ENCODE assay signal across 21 mouse cellular contexts in the genomic region with DNA sequence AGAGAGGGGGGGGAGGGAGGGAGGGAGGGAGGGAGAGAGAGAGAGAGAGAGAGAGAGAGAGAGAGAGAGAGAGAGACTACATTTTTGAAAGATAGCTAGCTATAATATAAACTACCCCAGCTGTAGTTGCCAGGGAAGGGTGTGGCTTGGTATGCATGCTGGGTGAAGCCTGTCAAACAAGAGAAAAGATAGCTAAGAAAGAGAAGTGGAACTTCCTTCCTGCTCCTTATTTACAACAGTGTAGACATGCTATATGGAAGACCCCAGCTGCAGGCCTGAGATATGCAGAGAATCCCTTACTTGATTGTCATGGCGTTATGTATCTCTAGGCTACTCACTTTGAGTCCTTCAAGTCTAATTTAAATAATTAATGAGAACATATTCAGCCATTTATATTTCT.
DNase-seq lines count a peak whose midpoint lies in the region; ATAC-seq and TF ChIP-seq lines count a peak whose summit lies in the region.
"Had no signal": no experiment of that assay in that cellular context is flagged by ENCODE, and none has a peak within 500 bp of the region (broad histone marks: within the 10 kb centered on the region; RNA-seq: fewer than 3 reads in every experiment).

No protein-coding gene starts in this region.

- no peak for TF ChIP-seq CTCF in MEL (IDR thresholded peaks at IDR 0.05 in 2 of 3, conservative IDR thresholded peaks at IDR 0.05 in 1 of 3; ENCODE audit: control insufficient read depth in 1 of 3, insufficient read depth in 1 of 3, low read depth in 2 of 3, low read length in 3 of 3, poor library complexity in 1 of 3, severe bottlenecking in 1 of 3)

- no peak overlapping the region for H3K9ac ChIP-seq in MEL (ENCODE audit: control insufficient read depth, low read depth, low read length, poor library complexity, severe bottlenecking)
- no peak overlapping the region for H3K9ac ChIP-seq in hindbrain, embryonic 11.5 days (ENCODE audit: low read depth, low read length)

- TF ChIP-seq POLR2A in MEL (IDR thresholded peaks at IDR 0.05; ENCODE audit: control insufficient read depth in 1 of 2, insufficient read depth in 1 of 2, low read depth in 1 of 2, low read length in 2 of 2, poor library complexity in 1 of 2) = no peak

- DNase-seq in MEL (ENCODE audit: low read depth, low spot score) (peak; percentile 64), MEL-GATA-1-ER (ENCODE audit: extremely low read depth, low read depth) (peak; percentile 93)
- no peak for DNase-seq in frontal cortex, postnatal 25 days (ENCODE audit: low spot score in 2 of 2)
- DNase-seq in hindbrain, embryonic 11.5 days (ENCODE audit: low spot score) = no peak
- DNase-seq: adrenal gland, adult 2 months; adrenal gland, adult 8-10 months; adrenal gland, postnatal 10 days; adrenal gland, postnatal 14 days; adrenal gland, postnatal 25 days; adrenal gland, postnatal 36 days; B cell, adult 2 months; cerebellum, adult 11 months; cerebellum, adult 11-12 months; cerebellum, adult 18-20 months; cerebellum, adult 2 months; cerebellum, adult 8-10 months had no signal

- no peak for ATAC-seq in hindbrain, embryonic 11.5 days (ENCODE audit: low FRiP score)
- ATAC-seq: activated CD4-positive, CD25-positive, alpha-beta regulatory T cell, adult 4 months; CD4-positive, CD25-positive, alpha-beta regulatory T cell, adult 4 months; Patski had no signal

- no peaks in the 10 kb centered on the region for H3K79me2 ChIP-seq in MEL (ENCODE audit: control insufficient read depth, insufficient read depth, low read length, poor library complexity)

- H3K4me2 ChIP-seq in hindbrain, embryonic 11.5 days (replicated peaks; ENCODE audit: low read depth, low read length) = no peak overlapping the region

- TF ChIP-seq RAD21 in MEL (IDR thresholded peaks at IDR 0.05; ENCODE audit: low read depth, low read length) = no peak

- no peaks in the 10 kb centered on the region for H3K27me3 ChIP-seq in MEL (ENCODE audit: control insufficient read depth in 1 of 2, insufficient read depth in 2 of 2, low read length in 2 of 2)
- H3K27me3 ChIP-seq in hindbrain, embryonic 11.5 days (ENCODE audit: control insufficient read depth, insufficient read depth, low read length) = no peaks in the 10 kb centered on the region
- H3K27me3 ChIP-seq: CH12.LX, Patski had no signal

- TF ChIP-seq EP300 in MEL (IDR thresholded peaks at IDR 0.05; ENCODE audit: low read depth in 1 of 2, low read length in 2 of 2) = no peak

- no peaks in the 10 kb centered on the region for H3K4me1 ChIP-seq in MEL (ENCODE audit: control insufficient read depth in 1 of 2, insufficient read depth in 2 of 2, low read length in 2 of 2)
- H3K4me1 ChIP-seq in hindbrain, embryonic 11.5 days (replicated peaks; ENCODE audit: control insufficient read depth, insufficient read depth, low read length) = no peaks in the 10 kb centered on the region

- H3K36me3 ChIP-seq in MEL (ENCODE audit: control insufficient read depth in 1 of 2, insufficient read depth in 2 of 2, low read length in 2 of 2) = no peaks in the 10 kb centered on the region
- no peaks in the 10 kb centered on the region for H3K36me3 ChIP-seq in hindbrain, embryonic 11.5 days (ENCODE audit: control insufficient read depth, insufficient read depth, low read length)
- H3K36me3 ChIP-seq: G1E had no signal

- H3K27ac ChIP-seq in MEL (ENCODE audit: control insufficient read depth, low read depth, low read length) = no peak overlapping the region
- H3K27ac ChIP-seq in hindbrain, embryonic 11.5 days (ENCODE audit: low read depth, low read length) = no peak overlapping the region

- WGBS in hindbrain, embryonic 11.5 days = 91% methylated on average over 1 of the region's 1 CpGs

- no peaks in the 10 kb centered on the region for H3K9me3 ChIP-seq in MEL (replicated peaks; ENCODE audit: insufficient read depth, low read length)
- H3K9me3 ChIP-seq in hindbrain, embryonic 11.5 days (ENCODE audit: control insufficient read depth, low read length) = no peaks in the 10 kb centered on the region

- H3K4me3 ChIP-seq in MEL (ENCODE audit: control insufficient read depth in 1 of 2, insufficient read depth in 1 of 2, low read depth in 2 of 2, low read length in 2 of 2) = no peak overlapping the region
- no peak overlapping the region for H3K4me3 ChIP-seq in hindbrain, embryonic 11.5 days (ENCODE audit: low read depth, low read length)

TF ChIP-seq in MEL, 35 proteins besides CTCF, POLR2A, EP300 and RAD21:
- TF ChIP-seq ZMIZ1 (IDR thresholded peaks at IDR 0.05; ENCODE audit: low read depth, low read length) (no peak), USF1 (IDR thresholded peaks at IDR 0.05; ENCODE audit: low read depth, low read length) (no peak), SIN3A (IDR thresholded peaks at IDR 0.05; ENCODE audit: low read length) (no peak), ELF1 (IDR thresholded peaks at IDR 0.05; ENCODE audit: low read depth, low read length) (no peak), MEF2A (IDR thresholded peaks at IDR 0.05; ENCODE audit: extremely low read depth, insufficient replicate concordance, low read depth, low read length, poor library complexity, severe bottlenecking) (no peak), TBP (IDR thresholded peaks at IDR 0.05; ENCODE audit: low read depth, low read length) (no peak), NRF1 (IDR thresholded peaks at IDR 0.05; ENCODE audit: insufficient read depth, low read depth, low read length, poor library complexity, severe bottlenecking) (no peak), MAFK (IDR thresholded peaks at IDR 0.05; ENCODE audit: borderline replicate concordance, low read depth, low read length) (no peak), RCOR1 (IDR thresholded peaks at IDR 0.05; ENCODE audit: low read depth, low read length) (no peak), GATA1 (IDR thresholded peaks at IDR 0.05; ENCODE audit: low read depth, low read length) (no peak), POLR2AphosphoS2 (IDR thresholded peaks at IDR 0.05; ENCODE audit: low read length) (no peak), ETS1 (IDR thresholded peaks at IDR 0.05; ENCODE audit: low read depth, low read length) (no peak), ZC3H11A (IDR thresholded peaks at IDR 0.05; ENCODE audit: low read depth, low read length) (no peak), GABPA (IDR thresholded peaks at IDR 0.05; ENCODE audit: low read depth, low read length) (no peak), TCF12 (IDR thresholded peaks at IDR 0.05; ENCODE audit: low read depth, low read length) (no peak), MAX (IDR thresholded peaks at IDR 0.05; ENCODE audit: low read length) (no peak), UBTF (IDR thresholded peaks at IDR 0.05; ENCODE audit: borderline replicate concordance, insufficient read depth, low read depth, low read length) (no peak), KAT2A (conservative IDR thresholded peaks at IDR 0.05; ENCODE audit: low read depth, low read length) (no peak), ZKSCAN1 (IDR thresholded peaks at IDR 0.05; ENCODE audit: low read depth, low read length) (no peak)

Comparison
In these comparisons a context has a peak if more than half of its experiments do, and no peak if none do; other contexts are left out.
1. DNase-seq: peak in MEL (single experiment) and MEL-GATA-1-ER (single experiment); none in frontal cortex, postnatal 25 days (0 of 2) and hindbrain, embryonic 11.5 days (single experiment).